Mouse (Mus musculus) myocyte (in vitro differentiated cells): Measurements from ENCODE around the gene Sprn.

Experiments
- E2F4 ChIP-seq: IDR thresholded peaks from one replicate; pipeline ENCODE4 v1.6.1; 2011; ENCODE audit warnings: mild to moderate bottlenecking, control low read depth, moderate library complexity; ENCODE audit not compliant: insufficient read depth
- MAX ChIP-seq: IDR thresholded peaks from one replicate; pipeline ENCODE4 v1.6.1; 2011; ENCODE audit warnings: low read depth, mild to moderate bottlenecking, control low read depth
- POLR2A ChIP-seq: IDR thresholded peaks from one replicate; pipeline ENCODE4 v1.6.1; 2011; ENCODE audit warnings: low read depth, mild to moderate bottlenecking, control low read depth, moderate library complexity; ENCODE audit not compliant: insufficient read length
- REST ChIP-seq: IDR thresholded peaks from one replicate; pipeline ENCODE4 v1.6.1; 2011; ENCODE audit warnings: mild to moderate bottlenecking, control low read depth, moderate library complexity; ENCODE audit not compliant: insufficient read depth, insufficient read length
- TCF12 ChIP-seq: IDR thresholded peaks from one replicate; pipeline ENCODE4 v1.6.1; 2011; ENCODE audit warnings: mild to moderate bottlenecking, control low read depth; ENCODE audit not compliant: poor library complexity, insufficient read depth, severe bottlenecking
- USF1 ChIP-seq: IDR thresholded peaks from one replicate; pipeline ENCODE4 v1.6.1; 2011; ENCODE audit warnings: low read depth, mild to moderate bottlenecking, control low read depth, moderate library complexity

DNA sequence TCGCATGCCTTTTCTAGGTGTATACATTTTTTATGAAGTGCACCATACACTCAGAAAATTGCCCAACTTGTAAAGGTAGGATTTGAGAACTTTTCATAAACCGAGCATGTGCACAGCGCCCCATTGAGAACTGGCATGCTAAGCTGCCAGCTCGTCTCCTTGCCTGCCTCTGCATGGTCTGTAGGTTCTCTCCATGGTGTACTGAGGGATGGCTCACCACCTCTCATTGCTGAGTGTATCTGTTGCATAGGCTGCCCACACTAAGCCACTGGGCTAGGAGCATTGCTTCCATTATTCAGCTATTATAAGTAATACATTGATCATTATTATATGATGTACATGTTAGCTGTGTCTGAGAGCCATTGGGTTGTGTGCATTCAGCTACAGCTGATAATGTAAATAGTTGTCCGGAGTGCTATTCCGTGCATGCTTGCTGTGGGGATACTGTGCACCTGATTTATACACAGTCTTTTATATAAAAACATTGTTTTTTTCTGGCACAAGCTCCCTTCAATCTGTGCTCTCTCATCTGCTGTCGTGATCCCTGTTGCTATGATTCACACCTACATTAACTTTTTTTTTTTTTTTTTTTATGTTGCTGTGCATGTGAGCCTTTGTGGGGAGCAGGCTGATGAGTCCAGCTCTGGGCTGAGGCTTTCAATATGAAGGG lies 33.2 kb upstream of the Sprn start:
- TF ChIP-seq POLR2A: no peak
- TF ChIP-seq MAX: no peak
- no peak for TF ChIP-seq TCF12
- TF ChIP-seq E2F4: no peak
- TF ChIP-seq REST: no peak
- no peak for TF ChIP-seq USF1
